Mouse (Mus musculus) frontal cortex, postnatal 25 days (tissue): ENCODE measurements around the gene Gamt.
A peak's percentile ranks its signal among the peaks of the same experiment; 100 is the strongest.
"Not testable (repeated sequence)": the region's sequence is repeated elsewhere in the genome, so short reads cannot be mapped to it uniquely, and the experiment has no call there.

Experiments
- DNase-seq, 2 experiments: peaks; one replicate each; pipeline ENCODE4 v3.0.0; 2022; ENCODE audit warnings: low spot score in 2 of 2

Gamt gene

GRCm38 (mm10) chr10:80258752-80259462, 1.9 kb downstream of the Gamt start:
- no peak for DNase-seq

GRCm38 (mm10) chr10:80257936-80258335, 2.9 kb downstream of the Gamt start:
- DNase-seq = no peak

- DNase-seq = no peak
Observed at GRCm38 (mm10) chr10:80255881-80256535, 4.8 kb downstream of the Gamt start.

- no peak for DNase-seq
Observed at GRCm38 (mm10) chr10:80254331-80255297, 6.2 kb downstream of the Gamt start.

- DNase-seq = no peak
Observed at GRCm38 (mm10) chr10:80253551-80253950, 7.3 kb downstream of the Gamt start.

GRCm38 (mm10) chr10:80252493-80253274, 8.1 kb downstream of the Gamt start:
- no peak for DNase-seq

- no peak for DNase-seq
Observed at GRCm38 (mm10) chr10:80252011-80252410, 8.8 kb downstream of the Gamt start.

- DNase-seq = no peak
Observed at GRCm38 (mm10) chr10:80250573-80250972, 10.2 kb downstream of the Gamt start.

- DNase-seq = no peak
Observed at GRCm38 (mm10) chr10:80250059-80250458, 10.8 kb downstream of the Gamt start.

GRCm38 (mm10) chr10:80248971-80249640, 11.7 kb downstream of the Gamt start, which contains the start of gene Ndufs7:
TSS of gene Ndufs7 (plus strand) at chr10:80249121.
- peak; percentile 97 for DNase-seq

GRCm38 (mm10) chr10:80248437-80248836, 12.4 kb downstream of the Gamt start:
- not testable (repeated sequence) for DNase-seq

- DNase-seq = no peak
Observed at GRCm38 (mm10) chr10:80247849-80248248, 13.0 kb downstream of the Gamt start.

- DNase-seq = peak; percentile 57 to 72
Observed at GRCm38 (mm10) chr10:80245600-80245999, 15.2 kb downstream of the Gamt start.

GRCm38 (mm10) chr10:80244791-80245399, 15.9 kb downstream of the Gamt start:
- DNase-seq = no peak

GRCm38 (mm10) chr10:80242607-80243006, 18.2 kb downstream of the Gamt start:
- no peak for DNase-seq

- no peak for DNase-seq
Observed at GRCm38 (mm10) chr10:80242088-80242487, 18.7 kb downstream of the Gamt start.

GRCm38 (mm10) chr10:80239791-80240190, 21.0 kb downstream of the Gamt start:
- no peak for DNase-seq

GRCm38 (mm10) chr10:80238306-80238705, 22.5 kb downstream of the Gamt start:
- no peak for DNase-seq

- DNase-seq = no peak
Observed at GRCm38 (mm10) chr10:80237020-80237419, 23.8 kb downstream of the Gamt start.

- no peak for DNase-seq
Observed at GRCm38 (mm10) chr10:80236145-80236825, 24.5 kb downstream of the Gamt start.
